Mouse (Mus musculus): ENCODE measurements around the gene Pparg.

The Pparg gene

GRCm38 (mm10) chr6:115464661-115465060 is 103.9 kb downstream of the Pparg start:
- no peak for DNase-seq (ENCODE audit: low read depth)

GRCm38 (mm10) chr6:115465463-115465862 is 104.7 kb downstream of the Pparg start:
- DNase-seq (ENCODE audit: low read depth) = no peak

- no peak for DNase-seq (ENCODE audit: low read depth)
These were observed 105.1 kb downstream of the Pparg start for GRCm38 (mm10) chr6:115465876-115466275.

- no peak for DNase-seq (ENCODE audit: low read depth)
These were observed 105.8 kb downstream of the Pparg start for GRCm38 (mm10) chr6:115466601-115467000.

GRCm38 (mm10) chr6:115469666-115470581 is 109.2 kb downstream of the Pparg start:
- DNase-seq (ENCODE audit: low read depth) = no peak

- no peak for DNase-seq (ENCODE audit: low read depth)
These were observed 111.2 kb downstream of the Pparg start for GRCm38 (mm10) chr6:115471956-115472355.

GRCm38 (mm10) chr6:115477081-115477695 is 116.4 kb downstream of the Pparg start:
- DNase-seq (ENCODE audit: low read depth) = no peak

- no peak for DNase-seq (ENCODE audit: low read depth)
These were observed 119.2 kb downstream of the Pparg start for GRCm38 (mm10) chr6:115479963-115480321.

- DNase-seq (ENCODE audit: low read depth) = peak; percentile 57
These were observed 119.7 kb downstream of the Pparg start for GRCm38 (mm10) chr6:115480322-115481017.

- DNase-seq (ENCODE audit: low read depth) = no peak
These were observed 120.2 kb downstream of the Pparg start for GRCm38 (mm10) chr6:115481018-115481354.

GRCm38 (mm10) chr6:115481603-115482002 is 120.9 kb downstream of the Pparg start:
- no peak for DNase-seq (ENCODE audit: low read depth)

GRCm38 (mm10) chr6:115485635-115486034 is 124.9 kb downstream of the Pparg start:
- no peak for DNase-seq (ENCODE audit: low read depth)

- no peak for DNase-seq (ENCODE audit: low read depth)
These were observed 129.1 kb downstream of the Pparg start for GRCm38 (mm10) chr6:115489831-115490230.

- peak; percentile 90 for DNase-seq (ENCODE audit: low read depth)
These were observed 132.3 kb downstream of the Pparg start for GRCm38 (mm10) chr6:115492952-115493613.

GRCm38 (mm10) chr6:115493824-115494223 is 133.1 kb downstream of the Pparg start:
- DNase-seq (ENCODE audit: low read depth) = no peak

GRCm38 (mm10) chr6:115499540-115499939 is 138.8 kb downstream of the Pparg start:
- DNase-seq (ENCODE audit: low read depth) = no peak

- no peak for DNase-seq (ENCODE audit: low read depth)
These were observed 139.5 kb downstream of the Pparg start for GRCm38 (mm10) chr6:115500234-115500633.

GRCm38 (mm10) chr6:115501131-115501530 is 140.4 kb downstream of the Pparg start:
- DNase-seq (ENCODE audit: low read depth) = no peak

- DNase-seq (ENCODE audit: low read depth) = no peak
These were observed 142.3 kb downstream of the Pparg start for GRCm38 (mm10) chr6:115503038-115503437.

GRCm38 (mm10) chr6:115503549-115504159 is 142.9 kb downstream of the Pparg start:
- no peak for DNase-seq (ENCODE audit: low read depth)

- no peak for DNase-seq (ENCODE audit: low read depth)
These were observed 143.4 kb downstream of the Pparg start for GRCm38 (mm10) chr6:115504160-115504558.

- DNase-seq (ENCODE audit: low read depth) = no peak
These were observed 144.2 kb downstream of the Pparg start for GRCm38 (mm10) chr6:115504915-115505314.

Measured in fibroblast of lung, adult 2 months (primary cell).